Comparison of ENCODE assay signal across 8 mouse cellular contexts in genomic region chr1:37865401-37866215, GRCm38 (mm10). TPM values are rescaled to one million over a fixed set of nuclear protein-coding genes. Genes with fewer than 3 reads are reported as not detected.
DNase-seq lines count a peak whose midpoint lies in the region; ATAC-seq and TF ChIP-seq lines count a peak whose summit lies in the region.

No protein-coding gene starts in this region.

- H3K27me3 ChIP-seq in kidney, postnatal 0 days (ENCODE audit: insufficient read depth, low read length), result no peaks in the 10 kb centered on the region
- no peaks in the 10 kb centered on the region; the same call in 1 of the 2 replicates for H3K27me3 ChIP-seq in hindbrain, embryonic 12.5 days
- H3K27me3 ChIP-seq in midbrain, embryonic 15.5 days (replicated peaks), result peaks cover 7% of the 10 kb centered on the region; the same call in 1 of the 2 replicates

- H3K27ac ChIP-seq in kidney, postnatal 0 days, result peak overlapping the region; percentile 89
- peak overlapping the region; percentile 91 for H3K27ac ChIP-seq in hindbrain, embryonic 12.5 days
- H3K27ac ChIP-seq in midbrain, embryonic 15.5 days, result peak overlapping the region; percentile 92

- H3K9ac ChIP-seq in kidney, postnatal 0 days (ENCODE audit: low read depth, low read length), result peak overlapping the region; percentile 61
- H3K9ac ChIP-seq in hindbrain, embryonic 12.5 days, result peak overlapping the region; percentile 76
- peak overlapping the region; percentile 57 for H3K9ac ChIP-seq in midbrain, embryonic 15.5 days

- peak overlapping the region; percentile 79 for H3K4me2 ChIP-seq in kidney, postnatal 0 days (ENCODE audit: low read length)
- peak overlapping the region; percentile 70 for H3K4me2 ChIP-seq in hindbrain, embryonic 12.5 days (replicated peaks)
- peak overlapping the region; percentile 59 for H3K4me2 ChIP-seq in midbrain, embryonic 15.5 days

- no peak for ATAC-seq in kidney, postnatal 0 days (replicated peaks; ENCODE audit: low FRiP score, low read depth)
- ATAC-seq in hindbrain, embryonic 12.5 days (ENCODE audit: low FRiP score), result no peak
- ATAC-seq in midbrain, embryonic 15.5 days (replicated peaks), result no peak

- no peaks in the 10 kb centered on the region for H3K36me3 ChIP-seq in kidney, postnatal 0 days (ENCODE audit: insufficient read depth, low read length)
- H3K36me3 ChIP-seq in hindbrain, embryonic 12.5 days, result no peaks in the 10 kb centered on the region
- no peaks in the 10 kb centered on the region for H3K36me3 ChIP-seq in midbrain, embryonic 15.5 days (replicated peaks)

- H3K4me3 ChIP-seq in kidney, postnatal 0 days (replicated peaks; ENCODE audit: low read depth, low read length), result peak overlapping the region; percentile 59
- peak overlapping the region; percentile 68 for H3K4me3 ChIP-seq in hindbrain, embryonic 12.5 days
- H3K4me3 ChIP-seq in midbrain, embryonic 15.5 days, result peak overlapping the region; percentile 72

- no peaks in the 10 kb centered on the region for H3K4me1 ChIP-seq in kidney, postnatal 0 days (replicated peaks; ENCODE audit: insufficient read depth, low read length)
- no peaks in the 10 kb centered on the region for H3K4me1 ChIP-seq in hindbrain, embryonic 12.5 days
- H3K4me1 ChIP-seq in midbrain, embryonic 15.5 days, result peaks cover 14% of the 10 kb centered on the region

- no peak for TF ChIP-seq CTCF in kidney, postnatal 0 days (IDR thresholded peaks at IDR 0.05; ENCODE audit: low read depth)

- peak; percentile 40 for DNase-seq in kidney, postnatal 0 days (ENCODE audit: low spot score)
- DNase-seq in kidney, postnatal 10 days, result no peak
- peak; percentile 32 to 49 for DNase-seq in cerebellum, postnatal 10 days
- no peak for DNase-seq in yolk sac, embryonic 10.5 days (ENCODE audit: low spot score)
- DNase-seq in urinary bladder, postnatal 36 days (ENCODE audit: low spot score in 2 of 2), result no peak
- no peak for DNase-seq in kidney, adult 9 months

- no peaks in the 10 kb centered on the region for H3K9me3 ChIP-seq in kidney, postnatal 0 days (replicated peaks; ENCODE audit: low read length)
- no peaks in the 10 kb centered on the region for H3K9me3 ChIP-seq in hindbrain, embryonic 12.5 days (replicated peaks)
- H3K9me3 ChIP-seq in midbrain, embryonic 15.5 days, result no peaks in the 10 kb centered on the region

- 10% methylated on average over 23 of the region's 23 CpGs for WGBS in kidney, postnatal 0 days
- WGBS in hindbrain, embryonic 12.5 days, result 14% methylated on average over 23 of the region's 23 CpGs
- WGBS in midbrain, embryonic 15.5 days, result 11% methylated on average over 23 of the region's 23 CpGs

RNA-seq across cellular contexts. Expression of gene Tsga10, which starts 0.6 kb away (rescaled TPM):
- 4.9 and 5.3 TPM in 2 replicates for polyA plus RNA-seq in kidney, postnatal 0 days (2015; fragmentation: Nextera tagmentation; extraction: Ambion mirVana)
- 20.3 and 21.5 TPM in 2 replicates for polyA plus RNA-seq in hindbrain, embryonic 12.5 days (2016; fragmentation: Nextera tagmentation; extraction: Ambion mirVana)
- polyA plus RNA-seq in midbrain, embryonic 15.5 days (2015; fragmentation: Nextera tagmentation; extraction: Ambion mirVana), result 19.1 and 20.8 TPM in 2 replicates

RNA-seq across cellular contexts. Expression of gene Lipt1, which starts 5.9 kb away (rescaled TPM):
- 10.0 and 10.6 TPM in 2 replicates for polyA plus RNA-seq in kidney, postnatal 0 days (2015; fragmentation: Nextera tagmentation; extraction: Ambion mirVana)
- polyA plus RNA-seq in hindbrain, embryonic 12.5 days (2016; fragmentation: Nextera tagmentation; extraction: Ambion mirVana), result 8.8 and 8.9 TPM in 2 replicates
- polyA plus RNA-seq in midbrain, embryonic 15.5 days (2015; fragmentation: Nextera tagmentation; extraction: Ambion mirVana), result 6.9 and 7.7 TPM in 2 replicates

RNA-seq across cellular contexts. Expression of gene Mitd1, which starts 24.6 kb away (rescaled TPM):
- 25.4 and 26.5 TPM in 2 replicates for polyA plus RNA-seq in kidney, postnatal 0 days (2015; fragmentation: Nextera tagmentation; extraction: Ambion mirVana)
- polyA plus RNA-seq in hindbrain, embryonic 12.5 days (2016; fragmentation: Nextera tagmentation; extraction: Ambion mirVana), result 19.1 and 21.7 TPM in 2 replicates
- 15.6 and 15.9 TPM in 2 replicates for polyA plus RNA-seq in midbrain, embryonic 15.5 days (2015; fragmentation: Nextera tagmentation; extraction: Ambion mirVana)

RNA-seq across cellular contexts. Expression of gene Mrpl30, which starts 24.7 kb away (rescaled TPM):
- 295 and 316 TPM in 2 replicates for polyA plus RNA-seq in kidney, postnatal 0 days (2015; fragmentation: Nextera tagmentation; extraction: Ambion mirVana)
- 185 and 220 TPM in 2 replicates for polyA plus RNA-seq in hindbrain, embryonic 12.5 days (2016; fragmentation: Nextera tagmentation; extraction: Ambion mirVana)
- 224 and 231 TPM in 2 replicates for polyA plus RNA-seq in midbrain, embryonic 15.5 days (2015; fragmentation: Nextera tagmentation; extraction: Ambion mirVana)

RNA-seq across cellular contexts. Expression of gene Lyg2, which starts 50.7 kb away (rescaled TPM):
- not detected in 2 replicates for polyA plus RNA-seq in kidney, postnatal 0 days (2015; fragmentation: Nextera tagmentation; extraction: Ambion mirVana)
- not detected in 2 replicates for polyA plus RNA-seq in hindbrain, embryonic 12.5 days (2016; fragmentation: Nextera tagmentation; extraction: Ambion mirVana)
- not detected in 2 replicates for polyA plus RNA-seq in midbrain, embryonic 15.5 days (2015; fragmentation: Nextera tagmentation; extraction: Ambion mirVana)

Comparison
In these comparisons a context has a peak if more than half of its experiments do, and no peak if none do; other contexts are left out.
1. DNase-seq: peak in kidney, postnatal 0 days (single experiment) and cerebellum, postnatal 10 days (2 of 2); none in kidney, postnatal 10 days (single experiment), yolk sac, embryonic 10.5 days (single experiment), urinary bladder, postnatal 36 days (0 of 2) and kidney, adult 9 months (single experiment).
2. Peak in every context shown above with its lines, with median percentiles within 50 percentile points of each other: H3K27ac ChIP-seq, H3K4me2 ChIP-seq, H3K4me3 ChIP-seq and H3K9ac ChIP-seq.